Mouse (Mus musculus) layer of hippocampus, adult 2 months (tissue): ENCODE results near the gene Gm11146. TPM values are rescaled to one million over a fixed set of nuclear protein-coding genes. Genes with fewer than 3 reads are reported as not detected.

ENCODE experiments used
- DNase-seq, 2 experiments: peaks; one replicate each; pipeline ENCODE4 v3.0.0; 2022; ENCODE audit warnings: low spot score in 2 of 2
- H3K27ac ChIP-seq: fragments of 200-600 bp; 2 replicates; pipeline ENCODE4 v1.8.1; 2022
- H3K4me3 ChIP-seq: fragments of 200-600 bp; 2 replicates; pipeline ENCODE4 v1.8.1; 2022; ENCODE audit warnings: mild to moderate bottlenecking
- CTCF ChIP-seq: fragments of 200-600 bp; conservative IDR thresholded peaks from 2 replicates; pipeline ENCODE4 v1.8.1; 2022; ENCODE audit warnings: antibody characterized with exemption, mild to moderate bottlenecking, moderate library complexity
- microRNA-seq, 2 experiments: library from miRNA; unstranded; fragments of <30 nt; microRNA quantifications; one replicate each; pipeline ENCODE4 v1.2.0; 2021
- total RNA-seq, 2 experiments: library from RNA; stranded (reverse); gene quantifications; 2 replicates each; pipeline ENCODE4 v1.2.3; 2021

Gene Gm11146
- total RNA-seq, 2 experiments from 2014 or later: not detected

DNA sequence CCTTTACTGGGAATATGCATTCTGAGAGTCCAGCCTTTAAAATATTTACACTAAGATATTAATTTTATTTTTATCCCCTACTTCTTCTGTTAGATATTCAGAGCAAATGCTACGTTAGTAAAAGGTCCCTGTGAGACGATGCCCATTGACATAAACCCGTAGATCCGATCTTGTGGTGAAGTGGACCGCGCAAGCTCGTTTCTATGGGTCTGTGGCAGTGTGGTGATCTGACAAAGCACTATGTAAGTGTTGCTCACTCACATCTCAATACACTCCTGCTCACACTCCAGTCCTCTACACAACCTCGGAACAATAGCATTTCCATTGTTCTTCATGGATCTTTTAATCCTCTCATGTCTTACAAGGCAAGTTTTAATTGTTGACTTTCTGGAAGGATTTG lies 3.1 kb downstream of the Gm11146 start:
- H3K4me3 ChIP-seq: peak overlapping the region; percentile 32

DNA sequence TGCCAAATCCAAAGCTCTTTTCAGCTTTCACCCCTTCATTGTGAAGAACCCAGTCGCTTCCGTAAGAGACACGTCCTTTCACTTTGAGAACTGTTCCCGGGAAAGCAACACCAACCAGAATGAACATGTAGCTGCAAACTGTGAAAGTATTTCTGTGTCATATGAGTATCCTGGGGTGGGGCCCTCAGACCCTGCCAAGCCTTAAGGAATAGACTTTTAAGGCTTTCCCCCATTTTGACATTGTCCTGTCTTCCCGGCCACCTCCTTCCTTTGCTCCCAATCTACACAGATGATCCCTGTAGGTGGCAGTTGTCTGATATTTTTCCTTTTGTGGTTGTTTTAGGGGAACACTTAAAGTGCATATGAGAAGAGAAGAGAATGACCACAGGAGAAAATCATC lies 5.3 kb downstream of the Gm11146 start:
- TF ChIP-seq CTCF: peak; percentile 41; the same call in 1 of the 2 replicates
- Histone ChIP-seq H3K27ac (peak overlapping the region; percentile 96), H3K4me3 (peak overlapping the region; percentile 61)
- DNase-seq: no peak

More for the DNA sequence above, 3.1 kb downstream of the Gm11146 start:
- peak overlapping the region; percentile 96 for H3K27ac ChIP-seq
- no peak for TF ChIP-seq CTCF
- no peak for DNase-seq

DNA sequence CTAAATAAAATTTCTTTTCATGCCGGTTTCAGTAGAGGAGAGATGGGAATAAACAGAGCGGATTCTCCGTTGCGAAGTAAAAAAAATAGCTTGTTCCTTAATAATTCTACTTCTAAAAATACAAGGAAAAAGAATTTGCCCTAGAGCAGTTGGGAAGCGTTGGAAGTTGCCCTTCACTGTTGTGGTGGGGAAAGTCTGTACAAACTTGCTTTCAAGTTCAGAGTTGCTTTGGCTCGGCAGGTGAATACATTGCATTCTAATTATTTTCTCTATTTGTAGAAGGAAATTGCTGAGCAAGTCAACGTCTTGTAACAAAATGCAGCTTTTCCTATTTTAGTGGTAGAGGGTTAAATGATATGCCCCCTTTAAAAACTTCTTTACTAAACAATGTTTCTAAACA lies 6.2 kb downstream of the Gm11146 start:
- no peak for DNase-seq
- Histone ChIP-seq H3K27ac (peak overlapping the region; percentile 96), H3K4me3 (peak overlapping the region; percentile 61)
- TF ChIP-seq CTCF: no peak

DNA sequence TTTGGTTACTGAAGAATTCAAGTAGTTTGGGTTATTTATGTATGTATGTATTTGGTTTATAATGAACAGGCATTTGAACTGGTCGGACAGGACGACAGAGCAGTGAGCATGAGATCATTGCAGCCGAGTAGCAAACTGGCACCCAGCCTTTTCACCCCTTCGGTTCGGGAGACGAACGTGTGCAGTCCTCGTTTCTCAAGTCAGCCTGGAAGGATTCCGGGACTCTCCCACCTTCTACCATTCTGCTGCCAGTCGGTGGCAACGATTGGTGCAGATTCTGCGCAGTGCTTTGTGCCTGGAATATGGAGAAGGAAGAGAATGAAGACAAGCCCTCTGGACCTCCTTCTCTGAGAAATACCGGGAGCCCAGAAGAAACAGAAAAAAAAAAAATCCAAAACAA lies 7.3 kb downstream of the Gm11146 start:
- DNase-seq: peak; percentile 73 to 87
- H3K27ac ChIP-seq: peak overlapping the region; percentile 96
- TF ChIP-seq CTCF: no peak

GRCm38 (mm10) chr16:77593828-77594421 lies 8.0 kb downstream of the Gm11146 start:
- peak; percentile 73 to 79 for DNase-seq
- no peak; the same call in 1 of the 2 replicates for TF ChIP-seq CTCF
- Histone ChIP-seq H3K4me3 (peak overlapping the region; percentile 61), H3K27ac (peak overlapping the region; percentile 96)

More for the DNA sequence above, 7.3 kb downstream of the Gm11146 start:
- H3K4me3 ChIP-seq: peak overlapping the region; percentile 61

GRCm38 (mm10) chr16:77592986-77593385 lies 8.9 kb downstream of the Gm11146 start:
- Histone ChIP-seq H3K4me3 (peak overlapping the region; percentile 42), H3K27ac (peak overlapping the region; percentile 96)
- DNase-seq: no peak
- no peak for TF ChIP-seq CTCF

DNA sequence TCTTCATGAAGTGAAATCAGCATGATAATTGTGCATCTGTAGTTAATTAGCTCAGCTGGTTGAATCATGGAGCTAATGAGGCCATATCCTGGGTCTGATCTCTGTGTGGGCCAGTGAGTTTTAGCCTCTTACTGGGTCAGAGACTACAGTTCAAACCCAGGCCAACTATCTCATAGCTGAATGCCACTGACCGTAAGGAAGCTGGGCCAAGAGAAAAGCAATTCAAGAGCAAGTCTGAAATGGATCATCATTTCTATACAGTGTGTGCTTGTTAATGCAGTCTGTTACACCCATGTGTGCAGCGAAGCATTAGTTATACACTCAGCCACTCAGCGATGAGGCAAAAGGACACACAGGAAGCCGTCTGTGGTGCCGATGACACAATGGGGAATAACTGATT lies 28.9 kb downstream of the Gm11146 start:
- no peak for TF ChIP-seq CTCF
- no peak for DNase-seq
- Histone ChIP-seq H3K4me3 (no peak overlapping the region), H3K27ac (no peak overlapping the region)

DNA sequence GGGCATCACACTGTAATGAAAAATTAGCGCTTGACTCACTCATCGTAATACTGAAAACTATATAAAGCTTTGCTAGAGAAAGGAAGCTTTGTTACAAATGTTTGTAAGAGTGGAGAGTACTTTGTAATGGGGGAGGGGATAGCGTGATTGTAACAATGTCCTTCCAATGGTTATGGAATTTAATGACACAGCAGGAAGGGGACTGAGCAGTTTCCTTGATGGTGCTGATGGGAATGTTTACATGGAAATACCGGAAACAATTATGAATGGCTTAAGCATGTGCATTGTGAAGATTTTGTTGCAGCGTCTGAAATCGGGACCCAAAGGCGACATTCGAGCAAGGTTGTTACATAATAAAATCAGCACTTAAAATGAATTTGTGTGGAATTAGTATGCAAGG lies 32.4 kb downstream of the Gm11146 start:
- no peak overlapping the region for H3K27ac ChIP-seq
- DNase-seq: no peak
- TF ChIP-seq CTCF: no peak
- H3K4me3 ChIP-seq: no peak overlapping the region

DNA sequence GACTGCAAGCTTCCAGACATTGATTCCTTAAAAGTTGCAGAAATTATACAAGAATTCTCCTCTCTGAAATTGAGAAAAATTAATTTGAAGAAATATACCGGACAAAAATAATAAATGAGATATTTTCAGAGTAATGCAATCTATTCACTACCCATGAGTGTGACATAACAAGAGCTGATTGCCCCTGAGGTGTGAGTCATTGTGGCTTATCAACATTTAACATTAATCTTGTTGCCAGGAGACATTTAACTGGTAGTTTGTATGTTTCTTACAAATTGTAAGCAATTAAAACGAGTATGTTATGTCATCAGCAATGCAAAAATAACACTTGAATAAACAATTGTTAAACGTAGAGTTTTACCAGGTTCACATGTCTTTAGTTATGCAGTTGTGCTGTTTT lies 33.5 kb downstream of the Gm11146 start:
- no peak overlapping the region for H3K27ac ChIP-seq
- no peak for DNase-seq
- no peak for TF ChIP-seq CTCF
- no peak overlapping the region for H3K4me3 ChIP-seq

GRCm38 (mm10) chr16:77562852-77563251 lies 39.0 kb downstream of the Gm11146 start:
- no peak overlapping the region for H3K4me3 ChIP-seq
- H3K27ac ChIP-seq: no peak overlapping the region
- DNase-seq: no peak
- no peak for TF ChIP-seq CTCF

GRCm38 (mm10) chr16:77556446-77557105 lies 45.3 kb downstream of the Gm11146 start:
- H3K4me3 ChIP-seq: no peak overlapping the region
- TF ChIP-seq CTCF: no peak
- DNase-seq: no peak
- H3K27ac ChIP-seq: peak overlapping the region; percentile 5; the same call in 1 of the 2 replicates

- TF ChIP-seq CTCF: no peak
- H3K27ac ChIP-seq: no peak overlapping the region
- no peak for DNase-seq
- no peak overlapping the region for H3K4me3 ChIP-seq
Measured at GRCm38 (mm10) chr16:77551051-77551450, 50.8 kb downstream of the Gm11146 start.

Small RNAs within 50 kb of the gene (microRNA-seq; reads per million reads assigned to microRNA genes)
- gene Mir125b-2 (457 to 668 reads per million in 2 experiments), gene Mir99a (31,748 to 42,117 reads per million in 2 experiments), gene Mirlet7c-1 (409 to 711 reads per million in 2 experiments)
